Mouse (Mus musculus) thymus, adult 2 months (tissue): ENCODE measurements around the gene Acot5.

ENCODE experiments used
- CTCF ChIP-seq: fragments of 200-500 bp; IDR thresholded peaks from 2 replicates; pipeline ENCODE4 v1.5.1; 2012; ENCODE audit warnings: mild to moderate bottlenecking, control low read depth, low read length, moderate library complexity, borderline replicate concordance; ENCODE audit not compliant: control insufficient read depth, poor library complexity, insufficient read depth; ENCODE audit errors: extremely low read depth
- POLR2A ChIP-seq: fragments of 200-500 bp; IDR thresholded peaks from 2 replicates; pipeline ENCODE4 v1.6.1; 2012; ENCODE audit warnings: mild to moderate bottlenecking, low read length, control low read depth, moderate library complexity; ENCODE audit not compliant: control insufficient read depth, poor library complexity, insufficient read depth; ENCODE audit errors: extremely low read depth

DNA sequence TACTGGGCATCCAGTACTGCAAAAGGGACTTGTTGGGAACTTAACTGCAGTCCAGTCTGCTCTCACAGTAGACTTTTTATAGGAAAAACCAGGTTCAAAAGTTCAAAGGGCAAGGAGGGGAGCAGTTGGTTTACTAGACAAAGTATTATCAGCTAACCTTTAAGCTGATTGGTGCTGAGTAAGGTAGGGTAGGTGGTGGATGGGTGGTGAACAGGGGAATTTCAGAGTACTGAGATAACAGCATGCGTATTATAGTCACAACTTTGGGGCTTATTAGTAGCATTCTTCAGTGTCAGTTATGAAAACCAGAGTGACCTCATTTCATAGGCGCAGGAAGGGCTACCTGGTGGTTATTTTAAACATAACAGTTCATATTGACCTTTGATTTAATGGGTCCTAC lies 30.5 kb downstream of the Acot5 start:
- no peak for TF ChIP-seq CTCF
- no peak for TF ChIP-seq POLR2A
